Mouse (Mus musculus): ENCODE results near the gene Kcne4.

The Kcne4 gene

GRCm38 (mm10) chr1:78852408-78853093, 36.0 kb downstream of the Kcne4 start:
- in situ Hi-C loops (cut with MboI; ENCODE audit: low pct_unique_long_range_greater_than_20kb in 1 of 2, low sequenced_read_pairs in 2 of 2, unreplicated experiment in 1 of 2): loop anchor here in 1 of 2 experiments (25.0 kb wide), 1 partner anchor 315 kb away; no protein-coding TSS in a partner anchor

GRCm38 (mm10) chr1:78853094-78853445, 36.5 kb downstream of the Kcne4 start:
- in situ Hi-C loops (cut with MboI; ENCODE audit: low pct_unique_long_range_greater_than_20kb in 1 of 2, low sequenced_read_pairs in 2 of 2, unreplicated experiment in 1 of 2): loop anchor here in 1 of 2 experiments (25.0 kb wide), 1 partner anchor 316 kb away; no protein-coding TSS in a partner anchor

GRCm38 (mm10) chr1:78854306-78854705, 37.7 kb downstream of the Kcne4 start:
- in situ Hi-C loops (cut with MboI; ENCODE audit: low pct_unique_long_range_greater_than_20kb in 1 of 2, low sequenced_read_pairs in 2 of 2, unreplicated experiment in 1 of 2): loop anchor here in 1 of 2 experiments (25.0 kb wide), 1 partner anchor 317 kb away; no protein-coding TSS in a partner anchor

- in situ Hi-C loops (cut with MboI; ENCODE audit: low pct_unique_long_range_greater_than_20kb in 1 of 2, low sequenced_read_pairs in 2 of 2, unreplicated experiment in 1 of 2): loop anchor here in 1 of 2 experiments (25.0 kb wide), 1 partner anchor 322 kb away; no protein-coding TSS in a partner anchor
Observed at GRCm38 (mm10) chr1:78859573-78859972, 43.0 kb downstream of the Kcne4 start.

GRCm38 (mm10) chr1:78860056-78860455, 43.5 kb downstream of the Kcne4 start:
- in situ Hi-C loops (cut with MboI; ENCODE audit: low pct_unique_long_range_greater_than_20kb in 1 of 2, low sequenced_read_pairs in 2 of 2, unreplicated experiment in 1 of 2): loop anchor here in 1 of 2 experiments (25.0 kb wide), 1 partner anchor 323 kb away; no protein-coding TSS in a partner anchor

GRCm38 (mm10) chr1:78862281-78862680, 45.7 kb downstream of the Kcne4 start:
- in situ Hi-C loops (cut with MboI; ENCODE audit: low pct_unique_long_range_greater_than_20kb in 1 of 2, low sequenced_read_pairs in 2 of 2, unreplicated experiment in 1 of 2): loop anchor here in 1 of 2 experiments (25.0 kb wide), 1 partner anchor 325 kb away; no protein-coding TSS in a partner anchor

DNA sequence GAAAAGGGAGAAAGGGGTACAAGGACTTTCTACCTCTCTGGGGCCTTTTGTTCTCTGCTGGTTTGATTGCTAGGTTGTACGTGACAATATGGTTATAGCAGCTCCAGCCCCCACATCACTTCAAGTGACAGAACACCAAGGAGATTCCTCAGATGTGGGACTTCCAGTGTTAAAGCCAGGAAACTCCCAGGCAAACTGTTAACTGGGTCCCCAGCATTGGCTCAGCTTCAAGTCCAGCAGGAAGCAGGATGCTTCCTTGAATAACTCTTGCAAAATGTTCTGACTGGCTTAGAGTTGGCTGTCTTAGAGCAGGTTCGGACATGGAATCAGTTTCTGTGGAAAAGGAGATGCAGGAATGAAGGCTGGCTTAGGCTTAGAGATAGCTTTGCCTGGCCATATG, 47.3 kb downstream of the Kcne4 start:
- in situ Hi-C loops (cut with MboI; ENCODE audit: low pct_unique_long_range_greater_than_20kb in 1 of 2, low sequenced_read_pairs in 2 of 2, unreplicated experiment in 1 of 2): loop anchor here in 1 of 2 experiments (25.0 kb wide), 1 partner anchor 327 kb away; no protein-coding TSS in a partner anchor

- in situ Hi-C loops (cut with MboI; ENCODE audit: low pct_unique_long_range_greater_than_20kb in 1 of 2, low sequenced_read_pairs in 2 of 2, unreplicated experiment in 1 of 2): loop anchor here in 1 of 2 experiments (25.0 kb wide), 1 partner anchor 327 kb away; no protein-coding TSS in a partner anchor
Observed at GRCm38 (mm10) chr1:78864351-78864750, 47.8 kb downstream of the Kcne4 start.

DNA sequence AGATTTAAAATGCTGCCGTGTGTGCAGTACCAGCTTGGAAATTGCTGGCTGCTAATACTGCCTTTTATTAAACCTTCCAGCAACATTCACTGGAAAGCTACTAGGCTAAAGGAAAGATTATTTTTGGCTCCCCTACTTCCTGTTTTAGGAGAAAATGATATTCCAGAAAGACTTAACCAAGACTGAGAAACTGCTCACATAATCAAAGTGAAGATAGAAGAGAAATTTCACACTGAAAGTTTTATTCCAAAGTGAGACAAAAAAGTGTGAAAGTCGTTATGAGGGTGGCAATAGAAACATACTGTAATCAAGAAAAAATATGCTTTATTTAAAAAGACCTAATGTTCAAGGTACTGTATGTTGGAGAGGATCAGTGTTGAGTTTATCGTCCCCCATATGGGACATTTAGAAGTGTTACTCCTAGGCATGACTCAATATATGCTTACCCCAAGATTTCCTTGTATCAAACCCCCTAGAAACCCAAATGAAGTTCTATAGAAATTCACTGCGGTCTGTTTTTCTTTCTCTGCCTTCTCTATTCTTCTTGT, 48.3 kb downstream of the Kcne4 start:
- in situ Hi-C loops (cut with MboI; ENCODE audit: low pct_unique_long_range_greater_than_20kb in 1 of 2, low sequenced_read_pairs in 2 of 2, unreplicated experiment in 1 of 2): loop anchor here in 1 of 2 experiments (25.0 kb wide), 1 partner anchor 328 kb away; no protein-coding TSS in a partner anchor

DNA sequence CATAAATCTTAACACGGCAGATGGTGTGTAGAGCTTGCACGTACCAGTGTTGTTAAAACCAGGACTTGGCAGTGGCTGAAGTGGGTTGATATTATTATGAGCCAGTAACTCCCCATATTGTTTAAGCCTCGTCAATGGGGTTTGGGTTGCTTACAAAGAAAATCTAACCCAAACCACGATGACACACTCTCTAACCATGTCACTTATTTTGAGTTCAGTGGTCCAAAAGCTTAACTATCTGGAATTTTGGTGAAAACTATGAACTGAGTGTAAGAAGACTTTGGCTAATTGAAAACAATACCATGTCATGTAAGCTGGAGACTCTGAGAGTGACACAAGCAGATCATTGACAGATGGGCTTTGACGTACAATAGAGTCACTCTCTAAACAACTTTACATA, 49.4 kb downstream of the Kcne4 start:
- in situ Hi-C loops (cut with MboI; ENCODE audit: low pct_unique_long_range_greater_than_20kb in 1 of 2, low sequenced_read_pairs in 2 of 2, unreplicated experiment in 1 of 2): loop anchor here in 1 of 2 experiments (25.0 kb wide), 1 partner anchor 329 kb away; no protein-coding TSS in a partner anchor

- in situ Hi-C loops (cut with MboI; ENCODE audit: low pct_unique_long_range_greater_than_20kb in 1 of 2, low sequenced_read_pairs in 2 of 2, unreplicated experiment in 1 of 2): loop anchor here in 1 of 2 experiments (25.0 kb wide), 1 partner anchor 329 kb away; no protein-coding TSS in a partner anchor
Observed at GRCm38 (mm10) chr1:78866455-78866854, 49.9 kb downstream of the Kcne4 start.

Measured in mouse embryonic stem cell (cell line).